Mouse (Mus musculus): ENCODE data around the gene Dnah7c.

Dnah7c gene

GRCm38 (mm10) chr1:46856498-46856897 lies 431.1 kb downstream of the Dnah7c start:
- no peak for DNase-seq
